Mouse (Mus musculus) cerebellum, adult 2 months (tissue): ENCODE measurements around the gene Gm1113. TPM values are rescaled to one million over a fixed set of nuclear protein-coding genes. Genes with fewer than 3 reads are reported as not detected.
A peak's percentile ranks its signal among the peaks of the same experiment; 100 is the strongest.

Experiments used
- DNase-seq, 2 experiments: peaks; one replicate each; pipeline ENCODE4 v3.0.0; 2021
- H3K27ac ChIP-seq: fragments of 200-500 bp; 2 replicates; pipeline ENCODE4 v1.5.1; 2012; ENCODE audit warnings: low read length, control low read depth, inconsistent platforms; ENCODE audit not compliant: insufficient read depth
- H3K27me3 ChIP-seq: fragments of 200-500 bp; 2 replicates; pipeline ENCODE4 v1.6.1; 2012; ENCODE audit warnings: inconsistent platforms, mild to moderate bottlenecking, low read length, moderate library complexity; ENCODE audit not compliant: control insufficient read depth, insufficient read depth
- H3K4me1 ChIP-seq: fragments of 200-500 bp; 2 replicates; pipeline ENCODE4 v1.6.1; 2011; ENCODE audit warnings: low read length; ENCODE audit not compliant: control insufficient read depth, insufficient read depth
- H3K4me3 ChIP-seq: fragments of 200-500 bp; replicated peaks from 2 replicates; pipeline ENCODE3; 2011; ENCODE audit warnings: mild to moderate bottlenecking, low read depth, low read length, control low read depth; ENCODE audit not compliant: insufficient read depth
- CTCF ChIP-seq: fragments of 200-500 bp; IDR thresholded peaks from 2 replicates; pipeline ENCODE4 v1.5.1; 2011; ENCODE audit warnings: low read depth, mild to moderate bottlenecking, control low read depth, low read length, moderate library complexity, borderline replicate concordance; ENCODE audit not compliant: insufficient read depth
- POLR2A ChIP-seq: fragments of 200-500 bp; IDR thresholded peaks from 2 replicates; pipeline ENCODE4 v1.6.1; 2011; ENCODE audit warnings: low read length, control low read depth, borderline replicate concordance; ENCODE audit not compliant: insufficient read depth
- WGBS: fragments of 180-500 bp; shearing (Covaris S2); methylation state at CpG from one replicate; pipeline ENCODE4 v1.1.7; 2018; 5-methylcytosine and 5-hydroxymethylcytosine counted together
- polyA plus RNA-seq: library from polyadenylated mRNA; depleted of rRNA; stranded (reverse); fragments of >200 nt; gene quantifications from 2 replicates; pipeline ENCODE4 v1.2.3, GENCODE M21; 2012

The Gm1113 gene
- polyA plus RNA-seq, 1 experiment, result not detected

DNA sequence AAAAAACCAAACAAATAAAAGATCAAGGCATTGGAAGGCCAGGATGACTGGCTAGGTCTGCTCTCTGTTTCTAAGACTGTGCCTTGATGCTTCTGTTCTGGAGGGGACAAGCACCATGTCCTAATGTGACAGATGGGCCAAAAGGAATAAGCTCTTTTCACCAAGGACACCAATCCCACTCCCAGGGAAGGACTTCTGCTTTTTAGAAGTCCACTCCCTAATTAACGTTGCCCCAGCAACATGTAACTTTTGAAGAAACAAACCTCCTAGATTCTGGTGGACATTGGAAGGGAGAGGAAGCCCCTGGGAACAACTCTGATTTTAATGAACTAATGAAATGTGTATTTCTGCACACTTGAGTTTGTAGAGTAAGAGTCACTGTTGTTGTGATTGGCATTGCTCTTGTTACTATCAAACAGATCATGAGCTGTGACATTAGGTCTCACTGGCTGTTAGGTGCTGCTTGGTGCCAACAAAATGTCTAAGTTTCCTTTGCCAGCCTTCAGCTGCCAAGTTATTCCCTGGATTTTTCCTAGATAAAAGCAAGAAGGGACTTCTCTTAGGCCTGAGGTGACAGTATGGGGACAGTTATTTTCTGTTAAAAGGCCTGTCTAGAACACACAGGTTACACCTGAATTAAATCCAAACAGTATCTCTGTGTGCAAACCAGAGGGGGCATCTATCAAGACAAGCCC, 4.9 kb upstream of the Gm1113 start:
- TF ChIP-seq POLR2A, result no peak
- no peak for TF ChIP-seq CTCF
- WGBS, result 95% methylated on average over 1 of the region's 1 CpGs
- H3K27ac ChIP-seq, result no peak overlapping the region

GRCm38 (mm10) chr9:35522241-35522640, 4.2 kb upstream of the Gm1113 start:
- Histone ChIP-seq H3K4me3 (no peak overlapping the region), H3K27ac (no peak overlapping the region), H3K4me1 (no peaks in the 10 kb centered on the region), H3K27me3 (no peaks in the 10 kb centered on the region)
- WGBS, result 85% methylated on average over 2 of the region's 2 CpGs
- TF ChIP-seq CTCF (no peak), POLR2A (no peak)
- DNase-seq, result no peak

More for the DNA sequence above, 4.9 kb upstream of the Gm1113 start:
- DNase-seq, result no peak
- Histone ChIP-seq H3K4me1 (no peaks in the 10 kb centered on the region), H3K27me3 (no peaks in the 10 kb centered on the region), H3K4me3 (no peak overlapping the region)

DNA sequence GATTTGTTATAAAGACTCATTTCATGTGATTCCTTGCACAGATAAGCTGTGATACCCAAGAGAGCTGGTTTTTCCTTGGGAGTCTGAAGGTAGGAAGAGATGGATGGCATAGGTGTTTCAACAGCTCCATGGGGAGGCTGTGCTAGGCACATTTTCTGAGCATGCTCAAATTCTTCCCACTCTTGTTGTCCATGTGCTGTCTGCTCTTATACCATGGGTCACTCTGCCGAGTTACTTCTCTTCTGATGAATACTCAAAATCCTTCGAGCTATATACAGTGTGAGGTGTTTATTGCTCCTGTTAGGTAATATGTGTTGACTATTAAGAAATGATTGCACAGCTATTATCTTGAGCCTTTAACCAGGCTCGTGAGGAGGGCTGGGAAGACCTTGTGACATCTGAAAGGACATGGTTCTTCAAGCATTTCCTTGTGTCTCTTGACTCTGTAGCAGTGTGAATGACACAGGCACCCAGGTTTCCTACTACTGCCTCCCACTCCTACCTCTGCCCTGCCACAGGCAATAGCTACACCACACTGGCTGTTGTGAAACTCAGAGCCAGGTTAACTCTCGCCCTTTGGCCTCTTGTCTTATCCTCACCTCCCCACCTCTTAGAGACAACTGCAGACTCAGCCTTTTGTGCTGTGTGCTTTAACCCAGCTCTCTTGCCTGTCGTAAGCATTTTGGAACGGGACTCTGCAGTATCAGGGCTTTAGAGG, 2.7 kb upstream of the Gm1113 start:
- no peak overlapping the region for H3K27ac ChIP-seq
- no peak for DNase-seq
- H3K4me1 ChIP-seq, result no peaks in the 10 kb centered on the region
- TF ChIP-seq POLR2A (no peak), CTCF (no peak)
- 94% methylated on average over 6 of the region's 6 CpGs for WGBS
- H3K27me3 ChIP-seq, result no peaks in the 10 kb centered on the region
- no peak overlapping the region for H3K4me3 ChIP-seq

- WGBS, result 90% methylated on average over 16 of the region's 16 CpGs
- TF ChIP-seq CTCF (no peak), POLR2A (no peak)
- no peaks in the 10 kb centered on the region for H3K4me1 ChIP-seq
Measured at GRCm38 (mm10) chr9:35516711-35517110, 1.4 kb downstream of the Gm1113 start.

DNA sequence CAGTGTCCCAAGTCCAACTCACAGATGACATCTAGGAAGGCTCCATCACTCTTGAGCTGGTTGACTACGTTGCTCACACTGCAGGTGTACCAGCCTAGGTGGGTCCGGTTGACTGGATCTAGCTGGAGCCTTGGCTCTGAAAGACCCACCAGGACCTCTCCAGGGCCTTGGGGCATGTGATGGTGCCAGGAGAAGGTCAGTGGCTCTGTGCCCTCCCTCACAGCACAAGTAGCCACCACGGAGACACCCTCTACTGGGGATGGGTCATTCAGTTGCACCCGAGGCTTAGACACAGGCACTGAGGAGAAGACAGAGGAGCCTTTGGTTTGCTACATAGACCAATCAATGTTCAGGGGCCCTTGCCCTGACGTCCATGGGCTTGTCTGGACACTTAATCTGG, 1.9 kb downstream of the Gm1113 start:
- DNase-seq, result no peak
- no peak overlapping the region for H3K27ac ChIP-seq
- 80% methylated on average over 5 of the region's 5 CpGs for WGBS
- TF ChIP-seq CTCF (no peak), POLR2A (no peak)
- H3K27me3 ChIP-seq, result no peaks in the 10 kb centered on the region
- H3K4me3 ChIP-seq, result no peak overlapping the region
- H3K4me1 ChIP-seq, result no peaks in the 10 kb centered on the region; the same call in 1 of the 2 replicates

More at GRCm38 (mm10) chr9:35516711-35517110, 1.4 kb downstream of the Gm1113 start:
- H3K27me3 ChIP-seq, result no peaks in the 10 kb centered on the region
- no peak overlapping the region for H3K27ac ChIP-seq
- DNase-seq, result no peak
- no peak overlapping the region for H3K4me3 ChIP-seq

DNA sequence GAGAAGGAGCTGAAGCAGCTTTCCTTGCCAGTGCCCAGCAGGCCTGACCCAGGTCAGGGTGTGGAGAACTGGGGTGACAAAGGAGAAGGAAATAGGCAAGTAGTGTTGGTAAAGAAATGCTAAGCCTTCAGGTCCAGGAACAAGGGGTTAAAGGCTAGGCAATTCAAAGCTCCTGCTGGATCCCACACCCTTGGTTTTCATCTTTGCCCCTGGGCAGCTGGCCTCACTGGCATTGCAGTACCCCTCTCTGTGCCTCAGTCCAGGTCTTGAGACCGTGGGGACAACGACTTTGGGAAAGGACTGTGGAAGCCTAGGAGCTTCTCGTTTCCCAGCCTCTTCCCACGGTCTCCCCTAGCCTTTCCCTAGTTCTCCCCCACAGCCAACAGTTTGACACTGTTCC, 4.2 kb downstream of the Gm1113 start:
- Histone ChIP-seq H3K27ac (no peak overlapping the region), H3K4me1 (peaks cover 7% of the 10 kb centered on the region), H3K4me3 (no peak overlapping the region), H3K27me3 (no peaks in the 10 kb centered on the region)
- WGBS, result 81% methylated on average over 4 of the region's 4 CpGs
- TF ChIP-seq POLR2A (no peak), CTCF (no peak)
- DNase-seq, result no peak

- Histone ChIP-seq H3K27ac (no peak overlapping the region), H3K27me3 (no peaks in the 10 kb centered on the region), H3K4me1 (peaks cover 9% of the 10 kb centered on the region), H3K4me3 (no peak overlapping the region)
- TF ChIP-seq CTCF (no peak), POLR2A (no peak)
- 21% methylated on average over 8 of the region's 8 CpGs for WGBS
- peak; percentile 32 to 35 for DNase-seq
Measured at GRCm38 (mm10) chr9:35508234-35508633, 9.8 kb downstream of the Gm1113 start.
